Mouse (Mus musculus): Measurements from ENCODE around the gene Kcnt2.

Gene Kcnt2

GRCm38 (mm10) chr1:140245876-140246597 is at the start of gene Kcnt2:
Gene Kcnt2, plus strand, starts transcription at chr1:140246158.
- no peak for DNase-seq (ENCODE audit: low read depth, low spot score)

- DNase-seq (ENCODE audit: low read depth, low spot score), result no peak
These were observed 40.6 kb upstream of the Kcnt2 start for GRCm38 (mm10) chr1:140205329-140205728.

GRCm38 (mm10) chr1:140225221-140225620 is 20.7 kb upstream of the Kcnt2 start:
- DNase-seq (ENCODE audit: low read depth, low spot score), result no peak

DNA sequence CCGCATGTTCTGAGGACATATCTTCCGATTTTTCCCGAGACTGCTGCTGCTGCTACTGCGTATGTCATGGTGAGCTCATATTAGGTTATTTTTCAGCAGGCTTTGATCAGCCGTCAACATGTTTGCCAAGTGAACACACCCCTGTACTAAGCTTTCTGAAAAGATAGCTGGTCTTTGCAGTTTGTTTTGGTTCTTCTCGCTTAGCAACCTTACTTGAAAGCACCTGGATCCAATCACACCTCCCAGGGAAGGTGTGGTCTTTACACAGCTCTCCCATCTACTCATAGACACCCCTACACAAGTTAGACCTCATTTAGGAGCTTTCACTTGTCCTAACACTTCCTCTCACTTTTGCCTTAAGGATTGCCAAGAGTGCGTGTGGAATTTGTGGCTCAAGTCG is 19.3 kb upstream of the Kcnt2 start:
- no peak for DNase-seq (ENCODE audit: low read depth, low spot score)

GRCm38 (mm10) chr1:140245465-140245864 is 493 bp upstream of the Kcnt2 start:
- DNase-seq (ENCODE audit: low read depth, low spot score), result no peak

- DNase-seq (ENCODE audit: low read depth, low spot score), result no peak
These were observed 18.7 kb downstream of the Kcnt2 start for GRCm38 (mm10) chr1:140264696-140265095.

DNA sequence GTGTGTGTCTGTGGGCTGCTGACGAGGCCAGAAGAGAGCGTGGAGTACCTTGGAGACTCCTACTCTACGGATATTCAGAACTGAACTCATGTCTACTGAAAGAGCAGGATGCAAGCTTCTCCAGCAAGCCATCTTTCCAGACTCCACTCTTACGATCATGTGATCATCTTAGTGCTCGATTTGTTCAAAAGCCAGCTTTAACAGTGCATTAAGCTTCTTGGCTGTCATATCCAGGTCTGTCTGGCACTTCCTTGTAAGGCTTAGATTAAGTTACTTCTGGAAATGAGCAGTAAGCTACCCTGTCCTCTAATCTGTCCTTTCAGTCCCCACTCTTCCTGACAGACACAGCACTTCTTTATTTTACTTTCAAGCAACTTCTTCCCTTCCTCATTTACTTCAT is 20.1 kb downstream of the Kcnt2 start:
- DNase-seq (ENCODE audit: low read depth, low spot score), result no peak

GRCm38 (mm10) chr1:140266643-140267286 is 20.8 kb downstream of the Kcnt2 start:
- DNase-seq (ENCODE audit: low read depth, low spot score), result no peak

DNA sequence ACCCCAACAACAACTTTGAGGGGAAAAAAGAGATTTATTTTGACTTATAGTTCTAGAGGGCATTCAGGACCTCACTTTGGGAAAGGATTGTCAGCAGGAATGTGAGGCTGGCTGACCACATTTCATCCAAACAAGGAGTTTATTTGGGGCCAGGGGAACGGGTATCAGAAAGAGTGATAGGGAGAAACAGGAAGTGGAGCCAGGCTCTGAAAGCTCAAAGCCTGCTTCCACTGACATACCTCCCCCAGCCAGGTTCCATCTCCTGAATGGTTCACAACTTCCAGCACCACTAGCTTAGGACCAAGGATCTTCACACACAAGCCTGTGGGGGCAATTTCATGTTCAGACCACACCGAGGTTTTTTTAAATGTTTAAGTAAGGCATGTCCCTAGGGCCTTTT is 21.3 kb downstream of the Kcnt2 start:
- no peak for DNase-seq (ENCODE audit: low read depth, low spot score)

DNA sequence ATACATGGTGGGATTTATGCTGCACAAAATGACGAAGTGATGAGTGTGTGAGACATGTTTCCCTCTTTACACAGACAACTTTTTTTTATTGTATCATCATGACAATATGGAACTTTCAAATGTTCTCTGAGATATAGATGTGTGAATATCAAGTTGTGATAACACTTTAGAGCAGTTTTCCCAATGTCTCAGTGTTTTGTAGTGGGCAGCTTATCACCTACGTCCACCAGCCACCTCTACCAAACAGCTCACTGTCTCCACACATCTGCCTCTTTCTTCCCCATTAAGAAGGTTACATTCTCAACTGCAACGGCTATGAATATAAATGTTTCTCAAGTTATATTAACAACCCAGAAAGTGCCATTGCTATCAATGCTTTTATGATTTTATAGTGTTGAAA is 27.7 kb downstream of the Kcnt2 start:
- no peak for DNase-seq (ENCODE audit: low read depth, low spot score)

- no peak for DNase-seq (ENCODE audit: low read depth, low spot score)
These were observed 29.9 kb downstream of the Kcnt2 start for GRCm38 (mm10) chr1:140275813-140276212.

GRCm38 (mm10) chr1:140293140-140293539 is 47.2 kb downstream of the Kcnt2 start:
- no peak for DNase-seq (ENCODE audit: low read depth, low spot score)

DNA sequence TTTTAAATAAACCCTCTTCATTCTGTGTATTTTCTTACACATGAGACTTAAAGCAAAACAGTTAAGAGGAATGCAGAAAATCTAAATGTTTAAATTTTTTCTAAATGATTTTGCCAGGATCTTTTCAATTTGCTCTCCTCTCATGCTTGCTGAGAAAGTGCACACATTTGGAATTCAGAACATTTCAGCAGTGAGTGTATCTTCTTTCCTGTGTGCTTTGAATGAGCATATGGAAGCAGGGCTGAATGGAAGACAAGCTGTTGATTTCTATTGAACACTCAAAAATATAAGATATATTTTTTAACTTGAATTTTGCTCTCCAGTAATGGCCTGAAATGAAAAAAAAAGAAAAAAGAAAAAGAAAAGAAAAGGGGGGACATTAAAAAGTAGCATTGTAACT is 49.5 kb downstream of the Kcnt2 start:
- DNase-seq (ENCODE audit: low read depth, low spot score), result no peak

DNA sequence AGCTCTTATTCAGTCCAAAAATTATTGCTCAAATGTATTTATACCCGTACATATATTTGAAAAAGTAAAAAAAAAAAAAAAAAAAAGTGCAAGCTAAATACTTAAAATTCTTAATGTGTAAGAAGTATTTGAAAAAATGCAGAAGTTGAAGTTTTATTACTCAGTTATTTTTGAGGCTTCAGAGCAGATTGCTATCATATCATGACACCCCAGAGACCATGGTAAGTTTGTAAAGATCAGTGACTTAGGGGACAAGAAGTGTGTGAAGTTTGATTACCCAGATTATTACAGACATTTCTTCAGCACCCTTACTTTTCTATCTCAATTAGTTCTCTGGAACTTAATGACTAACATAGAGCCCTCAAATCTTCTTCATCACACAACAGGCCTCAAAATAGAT is 58.3 kb downstream of the Kcnt2 start:
- DNase-seq (ENCODE audit: low read depth, low spot score), result no peak

DNA sequence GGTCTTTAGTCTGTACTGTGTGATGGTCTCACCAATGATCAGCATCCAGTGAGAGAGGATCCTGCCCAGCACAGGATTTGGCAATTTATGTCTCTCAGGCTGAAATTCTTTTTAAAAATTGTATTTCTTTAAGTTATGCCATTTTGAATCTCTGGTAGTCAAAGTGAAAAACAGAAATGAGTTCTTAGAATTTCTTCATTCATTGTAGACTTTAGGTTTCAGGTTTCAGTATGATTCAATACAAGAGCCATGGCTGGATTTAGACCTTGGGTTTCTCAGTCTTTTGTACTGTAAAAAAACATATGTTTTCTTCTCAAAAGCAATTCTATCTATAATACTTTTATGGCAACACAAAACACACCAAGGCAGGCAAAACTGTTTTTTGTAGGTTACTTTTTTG is 59.4 kb downstream of the Kcnt2 start:
- DNase-seq (ENCODE audit: low read depth, low spot score), result no peak

- DNase-seq (ENCODE audit: low read depth, low spot score), result no peak
These were observed 60.4 kb downstream of the Kcnt2 start for GRCm38 (mm10) chr1:140306339-140306738.

DNA sequence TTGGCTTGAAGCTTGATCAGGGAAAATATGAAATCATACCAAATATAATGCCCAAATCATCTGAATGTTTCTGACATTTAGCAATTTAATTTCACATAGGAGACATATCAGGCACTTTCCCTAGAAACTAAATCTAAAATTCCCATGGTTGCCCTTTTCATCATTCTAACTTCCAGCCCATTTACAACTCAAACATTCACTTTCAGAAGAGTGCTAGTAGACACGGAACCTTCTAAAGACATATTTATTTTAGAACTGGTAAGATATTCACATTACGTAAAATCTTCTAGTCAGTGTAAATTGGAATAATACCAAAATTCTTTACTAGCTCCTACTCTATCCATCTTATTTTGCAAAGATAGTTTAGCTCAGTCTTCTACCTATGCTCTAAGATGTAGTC is 64.8 kb downstream of the Kcnt2 start:
- no peak for DNase-seq (ENCODE audit: low read depth, low spot score)

- DNase-seq (ENCODE audit: low read depth, low spot score), result no peak
These were observed 79.1 kb downstream of the Kcnt2 start for GRCm38 (mm10) chr1:140325088-140325487.

- no peak for DNase-seq (ENCODE audit: low read depth, low spot score)
These were observed 80.8 kb downstream of the Kcnt2 start for GRCm38 (mm10) chr1:140326709-140327108.

GRCm38 (mm10) chr1:140333702-140334101 is 87.7 kb downstream of the Kcnt2 start:
- DNase-seq (ENCODE audit: low read depth, low spot score), result no peak

DNA sequence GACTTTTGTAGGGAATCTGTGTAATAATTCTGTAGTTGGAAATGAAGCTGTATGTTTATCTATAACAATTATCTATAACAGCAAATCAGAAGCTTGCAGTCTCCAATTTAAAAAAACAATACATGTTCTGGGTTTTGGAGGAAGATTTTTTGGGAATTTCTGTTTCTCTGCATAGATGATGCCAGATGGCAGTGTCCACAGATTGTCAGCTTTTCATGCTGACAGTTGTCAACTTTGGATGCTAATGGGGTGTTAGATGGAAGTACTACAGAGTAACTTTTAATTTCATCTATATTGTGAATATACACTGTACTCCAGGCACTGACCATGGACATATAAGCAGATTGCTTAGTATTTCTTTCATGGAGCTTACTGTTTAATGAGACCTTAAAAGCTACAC is 92.5 kb downstream of the Kcnt2 start:
- DNase-seq (ENCODE audit: low read depth, low spot score), result no peak

DNA sequence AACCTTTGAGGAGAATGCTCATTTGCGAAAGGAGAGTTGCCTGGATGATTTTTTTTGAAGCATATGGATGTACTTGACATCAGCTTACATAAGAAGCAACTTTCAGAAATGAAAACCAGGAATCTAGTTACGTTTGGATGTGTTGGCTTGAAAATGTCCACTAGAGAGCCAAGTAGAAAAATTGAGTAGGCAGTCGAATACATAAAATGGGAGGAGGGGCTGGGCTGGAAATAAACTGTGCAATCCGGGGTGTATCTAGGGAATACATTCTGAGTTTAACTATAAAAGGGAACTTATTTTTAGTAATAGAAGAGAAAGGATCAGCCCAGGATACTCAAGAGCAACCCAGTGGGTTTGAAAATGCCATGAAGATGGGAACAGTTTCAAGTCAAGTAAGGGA is 93.4 kb downstream of the Kcnt2 start:
- no peak for DNase-seq (ENCODE audit: low read depth, low spot score)

GRCm38 (mm10) chr1:140364787-140365186 is 118.8 kb downstream of the Kcnt2 start:
- DNase-seq (ENCODE audit: low read depth, low spot score), result no peak

- no peak for DNase-seq (ENCODE audit: low read depth, low spot score)
These were observed 127.6 kb downstream of the Kcnt2 start for GRCm38 (mm10) chr1:140373532-140373931.

All from c-Kit-negative CD71-positive TER-119-positive erythroid progenitor cells, embryonic 14.5 days (primary cell).